Mouse (Mus musculus) CH12.LX (cell line): Measurements from ENCODE around the gene Lpin2. TPM values are rescaled to one million over a fixed set of nuclear protein-coding genes. Genes with fewer than 3 reads are reported as not detected.

Experiments
- DNase-seq: peaks from one replicate; pipeline ENCODE4 v3.0.0-alpha.2; 2013; ENCODE audit errors: extremely low read depth
- H3K27ac ChIP-seq: 2 replicates; pipeline ENCODE4 v1.5.1; 2012; ENCODE audit warnings: low read depth, mild to moderate bottlenecking, control low read depth, moderate library complexity; ENCODE audit not compliant: insufficient read depth
- H3K27me3 ChIP-seq: replicated peaks from 2 replicates; pipeline ENCODE3; 2012; ENCODE audit warnings: inconsistent platforms
- H3K36me3 ChIP-seq, 2 experiments: replicated peaks in 1 of 2; 2 replicates each; pipeline versions ENCODE3 to v1.6.1; 2012; ENCODE audit warnings: inconsistent platforms in 1 of 2, low read length in 1 of 2, mild to moderate bottlenecking in 1 of 2, mixed read lengths in 1 of 2, moderate library complexity in 1 of 2; ENCODE audit not compliant: control insufficient read depth in 1 of 2, insufficient read depth in 1 of 2
- H3K4me1 ChIP-seq, 2 experiments: 2 replicates each; pipeline ENCODE4 v1.6.1; 2012; ENCODE audit warnings: inconsistent platforms in 1 of 2, moderate library complexity in 1 of 2; ENCODE audit not compliant: insufficient read depth in 2 of 2, control insufficient read depth in 1 of 2
- H3K4me2 ChIP-seq: 2 replicates; pipeline ENCODE4 v1.6.1; 2012; ENCODE audit warnings: low read depth, mild to moderate bottlenecking, control low read depth; ENCODE audit not compliant: poor library complexity, insufficient read depth, severe bottlenecking
- H3K4me3 ChIP-seq, 3 experiments: fragments of 150-350 bp in 1 of 3; sonication (generic) in 1 of 3; replicated peaks in 1 of 3; 2 replicates each; pipeline versions ENCODE3 to v1.5.1; 2011 to 2012; ENCODE audit warnings: low read depth in 2 of 3, low read length in 2 of 3, mild to moderate bottlenecking in 2 of 3, moderate library complexity in 2 of 3, control low read depth in 1 of 3, improper control_type of control experiment in 1 of 3, inconsistent platforms in 1 of 3, mixed read lengths in 1 of 3; ENCODE audit not compliant: poor library complexity in 1 of 3
- H3K79me2 ChIP-seq: replicated peaks from 2 replicates; pipeline ENCODE4 v1.6.1; 2012; ENCODE audit warnings: mild to moderate bottlenecking, moderate library complexity; ENCODE audit not compliant: control insufficient read depth, poor library complexity, insufficient read depth, severe bottlenecking; ENCODE audit errors: extremely low read depth
- H3K9ac ChIP-seq: 2 replicates; pipeline ENCODE4 v1.6.1; 2012; ENCODE audit warnings: low read depth, mild to moderate bottlenecking, control low read depth, moderate library complexity; ENCODE audit not compliant: insufficient read depth
- H3K9me3 ChIP-seq: replicated peaks from 2 replicates; pipeline ENCODE3; 2012; ENCODE audit warnings: low read length, inconsistent platforms, mixed read lengths
- CHD2 ChIP-seq: IDR thresholded peaks from 2 replicates; pipeline ENCODE4 v1.6.1; 2011; ENCODE audit warnings: low read length, improper control_type of control experiment
- CTCF ChIP-seq, 2 experiments: IDR thresholded peaks in 1 of 2; conservative IDR thresholded peaks in 1 of 2; 2 replicates each; pipeline ENCODE4 v1.5.1; 2011 to 2012; ENCODE audit warnings: low read depth in 2 of 2, low read length in 2 of 2, improper control_type of control experiment in 1 of 2, inconsistent platforms in 1 of 2, mild to moderate bottlenecking in 1 of 2, moderate library complexity in 1 of 2
- E2F4 ChIP-seq: IDR thresholded peaks from 2 replicates; pipeline ENCODE4 v1.6.1; 2011; ENCODE audit warnings: low read depth, low read length, improper control_type of control experiment; ENCODE audit not compliant: insufficient replicate concordance
- ELF1 ChIP-seq: IDR thresholded peaks from 2 replicates; pipeline ENCODE4 v1.6.1; 2014; ENCODE audit warnings: low read depth, mild to moderate bottlenecking, inconsistent platforms, low read length, improper control_type of control experiment
- GABPA ChIP-seq: IDR thresholded peaks from 2 replicates; pipeline ENCODE4 v1.6.1; 2012; ENCODE audit warnings: low read depth, low read length, improper control_type of control experiment, inconsistent platforms; ENCODE audit not compliant: insufficient replicate concordance
- IRF4 ChIP-seq: IDR thresholded peaks from 2 replicates; pipeline ENCODE4 v1.6.1; 2014; ENCODE audit warnings: low read depth, mild to moderate bottlenecking, inconsistent platforms, low read length, improper control_type of control experiment
- JUN ChIP-seq: IDR thresholded peaks from 2 replicates; pipeline ENCODE4 v1.6.1; 2011; ENCODE audit warnings: low read depth, mild to moderate bottlenecking, low read length, improper control_type of control experiment, moderate library complexity; ENCODE audit not compliant: insufficient read depth
- JUND ChIP-seq: conservative IDR thresholded peaks from 2 replicates; pipeline ENCODE4 v1.6.1; 2011; ENCODE audit warnings: low read depth, low read length, improper control_type of control experiment
- KAT2A ChIP-seq: IDR thresholded peaks from 2 replicates; pipeline ENCODE4 v1.6.1; 2012; ENCODE audit warnings: low read length, improper control_type of control experiment, inconsistent platforms; ENCODE audit not compliant: insufficient replicate concordance
- MAFK ChIP-seq: IDR thresholded peaks from 2 replicates; pipeline ENCODE4 v1.6.1; 2011; ENCODE audit warnings: low read length, improper control_type of control experiment; ENCODE audit not compliant: insufficient replicate concordance
- MAZ ChIP-seq: IDR thresholded peaks from 2 replicates; pipeline ENCODE4 v1.6.1; 2012; ENCODE audit warnings: low read depth, mild to moderate bottlenecking, inconsistent platforms, low read length, improper control_type of control experiment, moderate library complexity
- MEF2A ChIP-seq: IDR thresholded peaks from 2 replicates; pipeline ENCODE4 v1.6.1; 2014; ENCODE audit warnings: low read depth, mild to moderate bottlenecking, inconsistent platforms, low read length, improper control_type of control experiment, borderline replicate concordance
- MYC ChIP-seq: IDR thresholded peaks from 2 replicates; pipeline ENCODE4 v1.6.1; 2011; ENCODE audit warnings: low read depth, mild to moderate bottlenecking, improper control_type of control experiment, low read length
- NELFE ChIP-seq: IDR thresholded peaks from 2 replicates; pipeline ENCODE4 v1.6.1; 2011; ENCODE audit warnings: low read depth, low read length, improper control_type of control experiment
- PAX5 ChIP-seq: IDR thresholded peaks from 2 replicates; pipeline ENCODE4 v1.6.1; 2012; ENCODE audit warnings: low read length, inconsistent platforms, mixed read lengths
- USF1 ChIP-seq: IDR thresholded peaks from 2 replicates; pipeline ENCODE4 v1.6.1; 2014; ENCODE audit warnings: low read depth, mild to moderate bottlenecking, inconsistent platforms, low read length, improper control_type of control experiment
- ZC3H11A ChIP-seq: IDR thresholded peaks from 2 replicates; pipeline ENCODE4 v1.6.1; 2012; ENCODE audit warnings: low read depth, mild to moderate bottlenecking, inconsistent platforms, low read length, improper control_type of control experiment
- ZMIZ1 ChIP-seq: IDR thresholded peaks from 2 replicates; pipeline ENCODE4 v1.6.1; 2012; ENCODE audit warnings: low read depth, mild to moderate bottlenecking, inconsistent platforms, low read length, improper control_type of control experiment
- ZNF384 ChIP-seq: IDR thresholded peaks from 2 replicates; pipeline ENCODE4 v1.6.1; 2012; ENCODE audit warnings: low read depth, low read length, improper control_type of control experiment, inconsistent platforms
- dilution Hi-C: fragments of 300-500 bp; cut with MboI; formaldehyde crosslinking; loops from 2 replicates; pipeline ENCODE4 v1.14.3; 2020; ENCODE audit warnings: low sequenced_read_pairs; ENCODE audit not compliant: extremely low pct_unique_long_range_greater_than_20kb, extremely low pct_ligation_motif_present
- in situ Hi-C: fragments of 300-500 bp; cut with MboI; formaldehyde crosslinking; loops from 3 replicates; pipeline ENCODE4 v1.14.3; 2019; ENCODE audit warnings: low sequenced_read_pairs, low pct_ligation_motif_present, low pct_unique_long_range_greater_than_20kb, mixed read lengths
- polyA plus RNA-seq: library from polyadenylated mRNA; unstranded; fragments of >175 nt; gene quantifications from 2 replicates; pipeline ENCODE4 v1.2.1, GENCODE M21; 2012; ENCODE audit warnings: low read depth; ENCODE audit not compliant: insufficient read length
- total RNA-seq, 2 experiments: library from RNA; depleted of rRNA; stranded (reverse); fragments of 300-350 nt in 1 of 2; fragments of >200 nt in 1 of 2; gene quantifications; 2 replicates each; pipeline ENCODE4 v1.2.3; 2012 to 2014

Gene Lpin2
- total and polyA plus RNA-seq, 3 experiments: 25.4 to 31.4 (median 28.1) TPM

- Histone ChIP-seq H3K9ac (no peak overlapping the region), H3K27ac (no peak overlapping the region), H3K4me2 (no peak overlapping the region), H3K79me2 (no peaks in the 10 kb centered on the region), H3K36me3 (no peaks in the 10 kb centered on the region), H3K4me1 (peaks cover 0 to 3% of the 10 kb centered on the region in 2 experiments; a peak in 2 of 4 replicates), H3K27me3 (no peaks in the 10 kb centered on the region), H3K9me3 (no peaks in the 10 kb centered on the region)
- no peak for DNase-seq
- in situ Hi-C loops (no loop called here), dilution Hi-C loops (no loop called here)
- no peak for TF ChIP-seq CTCF (conservative IDR thresholded peaks at IDR 0.05 in 1 of 2, IDR thresholded peaks at IDR 0.05 in 1 of 2; ENCODE audit: low read depth in 2 of 2, low read length in 2 of 2)
- TF ChIP-seq MAFK: no peak
- no peak for TF ChIP-seq MEF2A
- no peak for TF ChIP-seq JUND
- TF ChIP-seq IRF4: no peak
- TF ChIP-seq, all 38 proteins: peak for 0
- no peak overlapping the region for H3K4me3 ChIP-seq
Measured at GRCm38 (mm10) chr17:71289572-71290176, 107.3 kb downstream of the Lpin2 start.

- no peak overlapping the region for H3K27ac ChIP-seq
- H3K9me3 ChIP-seq: no peaks in the 10 kb centered on the region
- in situ Hi-C loops (no loop called here), dilution Hi-C loops (no loop called here)
- no peaks in the 10 kb centered on the region for H3K27me3 ChIP-seq
- no peak overlapping the region for H3K9ac ChIP-seq
- no peak overlapping the region for H3K4me3 ChIP-seq
- H3K36me3 ChIP-seq: no peaks in the 10 kb centered on the region
- no peaks in the 10 kb centered on the region for H3K79me2 ChIP-seq
- no peak overlapping the region for H3K4me2 ChIP-seq
- no peak for DNase-seq
- no peak for TF ChIP-seq GABPA
- TF ChIP-seq ZC3H11A: no peak
- no peak for TF ChIP-seq PAX5
- no peak for TF ChIP-seq MAZ
- no peak for TF ChIP-seq ZNF384
- TF ChIP-seq CHD2: no peak
- no peak for TF ChIP-seq E2F4
- no peak for TF ChIP-seq NELFE
- no peak for TF ChIP-seq JUN
- TF ChIP-seq KAT2A: no peak
- TF ChIP-seq USF1: no peak
- no peak for TF ChIP-seq ZMIZ1
- no peak for TF ChIP-seq ELF1
- no peak for TF ChIP-seq MYC
- H3K4me1 ChIP-seq: peaks cover 0 to 3% of the 10 kb centered on the region in 2 experiments; a peak in 2 of 4 replicates
Measured at GRCm38 (mm10) chr17:71290486-71291410, 108.4 kb downstream of the Lpin2 start.
